Mouse (Mus musculus): Measurements from ENCODE around the gene Orm2.

Gene Orm2

GRCm38 (mm10) chr4:63362150-63362549 is at the start of gene Orm2:
Gene Orm2, plus strand, starts transcription at chr4:63362449.
- DNase-seq (ENCODE audit: low spot score) = no peak

GRCm38 (mm10) chr4:63314063-63314462 is 48.2 kb upstream of the Orm2 start:
- no peak for DNase-seq (ENCODE audit: low spot score)

- DNase-seq (ENCODE audit: low spot score) = no peak
Observed at GRCm38 (mm10) chr4:63316076-63316746, 46.0 kb upstream of the Orm2 start.

GRCm38 (mm10) chr4:63319566-63319965 is 42.7 kb upstream of the Orm2 start:
- peak; percentile 90 for DNase-seq (ENCODE audit: low spot score)

- DNase-seq (ENCODE audit: low spot score) = no peak
Observed at GRCm38 (mm10) chr4:63323275-63323815, 38.9 kb upstream of the Orm2 start.

GRCm38 (mm10) chr4:63333403-63333802 is 28.8 kb upstream of the Orm2 start:
- no peak for DNase-seq (ENCODE audit: low spot score)

- no peak for DNase-seq (ENCODE audit: low spot score)
Observed at GRCm38 (mm10) chr4:63338414-63339076, 23.7 kb upstream of the Orm2 start.

GRCm38 (mm10) chr4:63342491-63342890 is 19.8 kb upstream of the Orm2 start:
- DNase-seq (ENCODE audit: low spot score) = no peak

- no peak for DNase-seq (ENCODE audit: low spot score)
Observed at GRCm38 (mm10) chr4:63343608-63344007, 18.6 kb upstream of the Orm2 start.

GRCm38 (mm10) chr4:63344295-63344694 is 18.0 kb upstream of the Orm2 start, which contains the start of gene Orm1:
Gene Orm1, plus strand, starts transcription at chr4:63344560.
- no peak for DNase-seq (ENCODE audit: low spot score)

GRCm38 (mm10) chr4:63345261-63345660 is 17.0 kb upstream of the Orm2 start:
- no peak for DNase-seq (ENCODE audit: low spot score)

- DNase-seq (ENCODE audit: low spot score) = no peak
Observed at GRCm38 (mm10) chr4:63346659-63347058, 15.6 kb upstream of the Orm2 start.

- no peak for DNase-seq (ENCODE audit: low spot score)
Observed at GRCm38 (mm10) chr4:63348524-63348923, 13.7 kb upstream of the Orm2 start.

GRCm38 (mm10) chr4:63355877-63356665 is 6.2 kb upstream of the Orm2 start, which contains the start of gene Orm3:
Gene Orm3, plus strand, starts transcription at chr4:63356162.
- DNase-seq (ENCODE audit: low spot score) = no peak

GRCm38 (mm10) chr4:63356981-63357570 is 5.2 kb upstream of the Orm2 start:
- DNase-seq (ENCODE audit: low spot score) = no peak

- DNase-seq (ENCODE audit: low spot score) = no peak
Observed at GRCm38 (mm10) chr4:63359861-63360260, 2.4 kb upstream of the Orm2 start.

- DNase-seq (ENCODE audit: low spot score) = peak; percentile 93
Observed at GRCm38 (mm10) chr4:63368577-63368976, 6.3 kb downstream of the Orm2 start.

- no peak for DNase-seq (ENCODE audit: low spot score)
Observed at GRCm38 (mm10) chr4:63370897-63371296, 8.6 kb downstream of the Orm2 start.

GRCm38 (mm10) chr4:63371890-63372289 is 9.6 kb downstream of the Orm2 start:
- DNase-seq (ENCODE audit: low spot score) = no peak

- DNase-seq (ENCODE audit: low spot score) = no peak
Observed at GRCm38 (mm10) chr4:63373404-63373803, 11.2 kb downstream of the Orm2 start.

GRCm38 (mm10) chr4:63374331-63374730 is 12.1 kb downstream of the Orm2 start:
- DNase-seq (ENCODE audit: low spot score) = no peak

GRCm38 (mm10) chr4:63375367-63375766 is 13.1 kb downstream of the Orm2 start:
- DNase-seq (ENCODE audit: low spot score) = no peak

Data from testis, postnatal 10 days (tissue).